Comparison of ENCODE assay signal across 8 mouse cellular contexts in genomic region chr6:145047445-145047857, GRCm38 (mm10). TPM values are rescaled to one million over a fixed set of nuclear protein-coding genes. Genes with fewer than 3 reads are reported as not detected.
DNase-seq lines count a peak whose midpoint lies in the region; ATAC-seq and TF ChIP-seq lines count a peak whose summit lies in the region.

No protein-coding gene starts in this region.

- 2% methylated on average over 15 of the region's 15 CpGs for WGBS in heart, embryonic 11.5 days (ENCODE audit: insufficient replicate concordance)
- WGBS in heart, postnatal 0 days = 4% methylated on average over 15 of the region's 15 CpGs

- no peak overlapping the region for H3K27ac ChIP-seq in heart, embryonic 11.5 days (ENCODE audit: low read depth, low read length)
- no peak overlapping the region for H3K27ac ChIP-seq in heart, postnatal 0 days (ENCODE audit: low read depth)

- no peak for ATAC-seq in heart, embryonic 11.5 days (replicated peaks; ENCODE audit: insufficient number of reproducible peaks, low FRiP score, low TSS enrichment)
- ATAC-seq in heart, postnatal 0 days (ENCODE audit: insufficient read depth, low read depth) = no peak
- no peak for ATAC-seq in megakaryocyte progenitor cell, adult 5-6 weeks (replicated peaks; ENCODE audit: poor library complexity)

- no peaks in the 10 kb centered on the region for H3K9me3 ChIP-seq in heart, embryonic 11.5 days (replicated peaks; ENCODE audit: control insufficient read depth, low read length)
- no peaks in the 10 kb centered on the region for H3K9me3 ChIP-seq in heart, postnatal 0 days (replicated peaks; ENCODE audit: control insufficient read depth, low read length)

- H3K36me3 ChIP-seq in heart, embryonic 11.5 days (ENCODE audit: control insufficient read depth, insufficient read depth, low read length) = no peaks in the 10 kb centered on the region
- no peaks in the 10 kb centered on the region for H3K36me3 ChIP-seq in heart, postnatal 0 days (replicated peaks; ENCODE audit: control insufficient read depth, insufficient read depth, low read length)

- peak overlapping the region; percentile 51 for H3K4me3 ChIP-seq in heart, embryonic 11.5 days (ENCODE audit: low read depth, low read length)
- H3K4me3 ChIP-seq in heart, postnatal 0 days (ENCODE audit: low read depth, low read length) = peak overlapping the region; percentile 38

- intact Hi-C loops in left cerebral cortex, postnatal 4 days (cut with DNase I) = no loop called here

- peak overlapping the region; percentile 72 for H3K9ac ChIP-seq in heart, embryonic 11.5 days (ENCODE audit: low read depth, low read length)
- H3K9ac ChIP-seq in heart, postnatal 0 days (replicated peaks; ENCODE audit: low read depth, low read length) = no peak overlapping the region

- no peak for TF ChIP-seq CTCF in heart, postnatal 0 days (IDR thresholded peaks at IDR 0.05; ENCODE audit: low read depth)

- DNase-seq in heart, postnatal 4 days = no peak
- peak; percentile 83 for DNase-seq in embryo, embryonic 10.5 days (ENCODE audit: low spot score)
- DNase-seq in heart, postnatal 0 days (ENCODE audit: low spot score) = no peak
- DNase-seq in left cerebral cortex, postnatal 4 days = peak; percentile 68
- DNase-seq in retina, embryonic 14.5 days (ENCODE audit: low spot score) = peak; percentile 83
- DNase-seq in adrenal gland, adult 8-10 months = no peak

- peaks cover 12% of the 10 kb centered on the region; the same call in 1 of the 2 replicates for H3K4me1 ChIP-seq in heart, embryonic 11.5 days (ENCODE audit: control insufficient read depth, insufficient read depth, low read length)
- H3K4me1 ChIP-seq in heart, postnatal 0 days (ENCODE audit: control insufficient read depth, insufficient read depth) = no peaks in the 10 kb centered on the region

- peak overlapping the region; percentile 93 for H3K4me2 ChIP-seq in heart, embryonic 11.5 days
- peak overlapping the region; percentile 59 for H3K4me2 ChIP-seq in heart, postnatal 0 days (ENCODE audit: low read depth, low read length)

- peaks cover 4% of the 10 kb centered on the region; the same call in 1 of the 2 replicates for H3K27me3 ChIP-seq in heart, embryonic 11.5 days (ENCODE audit: control insufficient read depth, insufficient read depth, low read length)
- peaks cover 33% of the 10 kb centered on the region for H3K27me3 ChIP-seq in heart, postnatal 0 days (ENCODE audit: control insufficient read depth, insufficient read depth, low read length)

- no peak for TF ChIP-seq EP300 in heart, postnatal 0 days (IDR thresholded peaks at IDR 0.05; ENCODE audit: low read depth)

RNA-seq across cellular contexts. Expression of gene Bcat1, which starts 28.5 kb away (rescaled TPM):
- 24.1 and 24.2 TPM in 2 replicates for polyA plus RNA-seq in heart, embryonic 11.5 days (2014; fragmentation: Nextera tagmentation; extraction: Ambion mirVana)
- 1 to 10 TPM; 2.4 to 2.9 TPM for total RNA-seq in heart, postnatal 4 days (2021)
- total RNA-seq in heart, postnatal 0 days (2014; rRNA removed; ENCODE audit: low replicate concordance) = 2.6 and 4.6 TPM in 2 replicates
- polyA plus RNA-seq in heart, postnatal 0 days (2015; fragmentation: Nextera tagmentation; extraction: Ambion mirVana) = 0.94 and 1.7 TPM in 2 replicates
- total RNA-seq in left cerebral cortex, postnatal 4 days (2021) = 10 to 100 TPM; 81.0 to 88.8 TPM
- 10 to 100 TPM; 24.6 to 48.2 (median 32.4) TPM for total RNA-seq in adrenal gland, adult 8-10 months (2022)
- total RNA-seq in megakaryocyte progenitor cell, adult 5-6 weeks (2015) = 0.27 and 0.29 TPM in 2 replicates
- 1.1 and 1.5 TPM in 2 replicates for total RNA-seq in megakaryocyte progenitor cell, adult 5-6 weeks (2017)

Comparison
In these comparisons a context has a peak if more than half of its experiments do, and no peak if none do; other contexts are left out.
1. DNase-seq: peak in embryo, embryonic 10.5 days (single experiment), left cerebral cortex, postnatal 4 days (single experiment) and retina, embryonic 14.5 days (single experiment); none in heart, postnatal 4 days (single experiment), heart, postnatal 0 days (single experiment) and adrenal gland, adult 8-10 months (single experiment).